Mouse (Mus musculus) small intestine, adult 10 weeks (tissue): Measurements from ENCODE around the gene Olfr330. TPM values are rescaled to one million over a fixed set of nuclear protein-coding genes. Genes with fewer than 3 reads are reported as not detected.

ENCODE experiments used
- polyA plus RNA-seq: library from polyadenylated mRNA; stranded (reverse); fragments of 350-450 nt; fragmentation: Illumina TruSeq; extraction: RNeasy Lipid Tissue Mini Kit (QIAGEN cat#74804); gene quantifications from one replicate; pipeline ENCODE4 v1.2.3, GENCODE M21; 2014; ENCODE audit warnings: low replicate concordance

Olfr330 gene
- not detected for polyA plus RNA-seq

GRCm38 (mm10) chr11:58534736-58535135, at the start of gene Olfr330:
Olfr330 (minus strand) TSS chr11:58534836.

GRCm38 (mm10) chr11:58577430-58577829, 42.8 kb upstream of the Olfr330 start, which contains the start of gene Olfr325:
Olfr325 (plus strand) TSS chr11:58577730.

GRCm38 (mm10) chr11:58570405-58570804, 35.8 kb upstream of the Olfr330 start, which contains the start of gene Olfr224:
Olfr224 (minus strand) TSS chr11:58570553.

DNA sequence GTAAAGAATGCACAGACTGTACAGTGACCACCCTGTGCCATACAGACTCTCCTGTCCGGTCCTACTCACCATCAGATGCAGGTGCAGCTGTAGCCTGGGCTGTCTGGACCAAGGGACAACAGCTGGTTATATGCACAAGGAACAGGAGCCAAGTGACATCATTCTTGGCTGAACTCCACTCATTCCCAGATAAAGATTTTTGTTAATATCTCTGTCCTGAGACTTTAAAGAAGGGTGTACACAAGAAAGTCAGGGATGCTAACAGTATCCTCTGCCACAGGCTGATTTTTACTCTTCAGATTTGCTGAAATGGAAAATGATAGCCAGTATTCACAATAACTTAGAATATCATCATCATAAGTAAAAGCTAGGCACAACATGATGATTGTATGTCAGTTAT, 20.9 kb upstream of the Olfr330 start, which contains the start of gene Olfr328:
Gene Olfr328 (minus strand): TSS at position 101 of the 400 bp plus-strand sequence.

DNA sequence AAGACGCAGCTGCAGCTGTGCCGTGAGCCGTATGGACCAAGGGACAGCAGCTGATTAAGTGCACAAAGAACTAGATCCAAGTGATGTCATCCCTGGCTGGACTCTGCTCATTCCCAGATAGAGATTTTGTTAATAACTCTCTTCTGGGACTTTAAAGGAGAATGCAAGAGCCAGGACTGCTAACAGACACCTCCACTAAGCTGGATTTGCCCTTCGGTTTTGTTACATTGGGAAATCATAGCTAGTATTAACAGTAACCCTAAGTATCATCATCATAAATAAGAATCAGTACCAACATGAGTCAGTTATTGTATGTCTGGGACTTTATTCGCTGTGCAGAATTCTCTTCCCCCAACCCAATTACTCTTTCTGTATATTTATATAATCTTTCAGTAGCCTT, 11.7 kb upstream of the Olfr330 start, which contains the start of gene Olfr329-ps:
Gene Olfr329-ps (minus strand): TSS at position 101 of the 400 bp plus-strand sequence.

GRCm38 (mm10) chr11:58502472-58502871, 32.2 kb downstream of the Olfr330 start, which contains the start of gene Olfr331:
Olfr331 (minus strand) TSS chr11:58502572.

DNA sequence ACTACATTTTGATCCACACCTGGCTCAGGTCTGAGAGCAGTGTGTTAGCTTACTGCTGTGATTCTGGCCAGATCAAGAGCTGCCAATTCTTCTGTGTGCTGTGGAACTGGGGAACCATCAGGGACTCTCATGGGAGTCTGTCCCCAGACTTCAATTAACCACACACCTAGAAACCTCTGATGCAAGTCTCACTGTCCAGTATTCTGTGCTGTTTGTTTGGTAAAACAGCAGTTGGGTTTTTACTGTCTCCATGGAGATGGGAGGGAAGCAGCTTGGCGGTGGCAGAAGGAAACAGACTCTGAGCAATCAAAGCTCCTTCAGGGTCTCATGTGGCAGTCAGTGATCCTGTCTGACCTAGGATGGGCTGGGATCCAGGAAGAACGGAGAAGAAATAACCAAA, 42.2 kb downstream of the Olfr330 start, which contains the start of gene Olfr332:
Gene Olfr332 (minus strand): TSS at position 101 of the 400 bp plus-strand sequence.

Other genes with a start within 250 kb of the Olfr330 start
- gene Zfp692, start 227.8 kb downstream of the Olfr330 start, polyA plus RNA-seq = 0.59 TPM
- 52.8 TPM for gene Zfp672, start 204.5 kb downstream of the Olfr330 start, polyA plus RNA-seq
- 0.63 TPM for gene Sh3bp5l, start 204.1 kb downstream of the Olfr330 start, polyA plus RNA-seq
- gene Lypd8, start 155.8 kb downstream of the Olfr330 start, polyA plus RNA-seq = 654 TPM
- gene 1810065E05Rik, start 113.7 kb downstream of the Olfr330 start, polyA plus RNA-seq = 0.52 TPM
- not detected for gene Gm12253, start 102.3 kb downstream of the Olfr330 start, polyA plus RNA-seq
- gene Lypd9, start 81.9 kb downstream of the Olfr330 start, polyA plus RNA-seq = not detected
- not detected for gene Olfr30, start 72.6 kb downstream of the Olfr330 start, polyA plus RNA-seq
- gene Olfr332, start 42.3 kb downstream of the Olfr330 start, polyA plus RNA-seq = not detected
- gene Olfr331, start 32.3 kb downstream of the Olfr330 start, polyA plus RNA-seq = not detected
- gene Olfr329-ps, start 11.6 kb upstream of the Olfr330 start, polyA plus RNA-seq = not detected
- gene Olfr328, start 20.8 kb upstream of the Olfr330 start, polyA plus RNA-seq = not detected
- gene Olfr224, start 35.7 kb upstream of the Olfr330 start, polyA plus RNA-seq = not detected
- not detected for gene Olfr325, start 42.9 kb upstream of the Olfr330 start, polyA plus RNA-seq
- not detected for gene Olfr324, start 60.3 kb upstream of the Olfr330 start, polyA plus RNA-seq
- 1,849 TPM for gene 2210407C18Rik, start 81.2 kb upstream of the Olfr330 start, polyA plus RNA-seq
- gene Olfr323, start 95.7 kb upstream of the Olfr330 start, polyA plus RNA-seq = not detected
- gene Trim58, start 105.6 kb upstream of the Olfr330 start, polyA plus RNA-seq = not detected
- gene Olfr322, start 123.9 kb upstream of the Olfr330 start, polyA plus RNA-seq = not detected
- not detected for gene Olfr320, start 146.3 kb upstream of the Olfr330 start, polyA plus RNA-seq
- not detected for gene Olfr319, start 164.3 kb upstream of the Olfr330 start, polyA plus RNA-seq
- not detected for gene Olfr318, start 189.2 kb upstream of the Olfr330 start, polyA plus RNA-seq
- not detected for gene Olfr317, start 204.4 kb upstream of the Olfr330 start, polyA plus RNA-seq
- not detected for gene Olfr316, start 217.9 kb upstream of the Olfr330 start, polyA plus RNA-seq
- not detected for gene Olfr315, start 238.4 kb upstream of the Olfr330 start, polyA plus RNA-seq
- gene Olfr314, start 248.1 kb upstream of the Olfr330 start, polyA plus RNA-seq = not detected